Mouse (Mus musculus) frontal cortex, postnatal 10 days (tissue): ENCODE results near the gene Wdr70.

ENCODE experiments used
- DNase-seq, 2 experiments: peaks; one replicate each; pipeline ENCODE4 v3.0.0; 2022; ENCODE audit warnings: low spot score in 2 of 2, mixed read lengths in 1 of 2

The Wdr70 gene

DNA sequence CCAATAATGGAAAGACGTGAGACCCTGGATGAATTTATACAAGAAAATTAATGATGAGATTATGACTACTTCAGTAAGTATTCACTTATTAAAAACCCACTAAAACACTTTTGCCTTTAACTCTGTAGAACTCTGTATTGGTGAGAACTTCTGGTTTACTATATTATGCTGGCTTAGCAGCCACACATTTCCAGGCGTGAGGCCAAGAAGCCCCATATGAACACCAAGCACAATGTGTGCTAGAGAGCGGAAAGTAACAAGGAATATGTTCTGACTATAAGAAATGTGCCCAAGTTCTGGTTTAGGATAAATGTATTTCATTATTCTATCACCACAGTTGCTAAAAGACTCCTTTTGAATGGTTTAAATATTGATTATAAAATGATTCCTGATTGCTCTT lies 68.4 kb downstream of the Wdr70 start:
- DNase-seq = peak; percentile 18 to 30

DNA sequence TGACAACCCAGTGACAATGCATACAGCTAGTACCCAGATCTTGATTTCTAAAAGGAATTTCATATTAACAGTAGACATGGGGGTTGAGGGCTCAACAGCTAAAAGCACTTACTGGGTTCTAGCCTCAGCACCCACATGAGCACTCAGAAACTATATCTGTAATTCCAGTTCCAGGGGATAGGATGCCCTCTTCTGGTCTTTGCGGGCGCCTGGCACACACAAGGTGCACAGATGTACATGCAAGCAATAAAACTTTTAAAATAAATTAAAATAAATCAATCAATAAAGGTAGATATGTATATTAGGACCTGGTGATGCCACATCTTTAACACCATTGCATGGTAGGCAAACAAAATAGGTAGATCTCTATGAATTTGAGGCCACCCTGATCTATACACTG lies 71.5 kb downstream of the Wdr70 start:
- DNase-seq = no peak

GRCm38 (mm10) chr15:8011418-8011817 lies 87.6 kb downstream of the Wdr70 start:
- no peak for DNase-seq

- no peak for DNase-seq
Measured at GRCm38 (mm10) chr15:8007413-8007812, 91.6 kb downstream of the Wdr70 start.

GRCm38 (mm10) chr15:8006056-8006455 lies 93.0 kb downstream of the Wdr70 start:
- no peak for DNase-seq

DNA sequence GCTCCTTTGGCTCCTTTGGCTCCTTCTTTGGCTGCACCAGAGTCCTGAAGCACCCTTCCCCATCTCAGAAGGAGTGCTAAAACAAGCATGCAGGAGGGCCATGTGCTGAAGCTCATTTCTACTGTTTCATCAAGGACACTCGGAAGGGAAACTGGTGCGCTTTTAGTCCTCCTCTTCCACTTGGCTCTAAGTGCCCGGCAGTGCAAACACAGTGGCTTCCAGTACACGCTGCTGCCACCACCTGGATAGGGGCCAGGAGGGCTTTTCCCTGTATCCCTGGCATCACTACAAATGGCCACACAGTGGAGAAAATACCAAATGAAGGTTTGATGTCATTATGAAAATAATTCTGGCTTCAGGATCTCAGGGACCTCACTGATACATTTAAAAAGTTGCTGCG lies 93.5 kb downstream of the Wdr70 start:
- DNase-seq = no peak

DNA sequence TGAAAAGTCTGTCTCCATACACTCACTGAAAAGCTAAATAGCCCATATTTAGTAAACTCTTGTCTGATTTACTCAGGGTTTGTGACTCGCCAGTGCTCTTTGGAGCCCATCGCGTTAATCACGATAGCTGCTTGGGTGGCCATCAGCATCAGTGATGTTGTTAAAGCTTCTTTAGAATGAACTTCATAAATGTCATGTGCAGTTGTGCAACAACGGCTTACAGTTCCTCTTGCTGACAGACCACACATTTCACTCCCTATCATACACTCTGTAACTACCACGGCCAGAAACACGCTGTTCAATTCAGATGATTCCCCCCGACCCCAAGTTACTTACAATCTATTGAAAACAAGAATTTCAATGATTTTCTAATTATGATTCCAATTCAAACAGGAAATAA lies 95.2 kb downstream of the Wdr70 start:
- DNase-seq = no peak

DNA sequence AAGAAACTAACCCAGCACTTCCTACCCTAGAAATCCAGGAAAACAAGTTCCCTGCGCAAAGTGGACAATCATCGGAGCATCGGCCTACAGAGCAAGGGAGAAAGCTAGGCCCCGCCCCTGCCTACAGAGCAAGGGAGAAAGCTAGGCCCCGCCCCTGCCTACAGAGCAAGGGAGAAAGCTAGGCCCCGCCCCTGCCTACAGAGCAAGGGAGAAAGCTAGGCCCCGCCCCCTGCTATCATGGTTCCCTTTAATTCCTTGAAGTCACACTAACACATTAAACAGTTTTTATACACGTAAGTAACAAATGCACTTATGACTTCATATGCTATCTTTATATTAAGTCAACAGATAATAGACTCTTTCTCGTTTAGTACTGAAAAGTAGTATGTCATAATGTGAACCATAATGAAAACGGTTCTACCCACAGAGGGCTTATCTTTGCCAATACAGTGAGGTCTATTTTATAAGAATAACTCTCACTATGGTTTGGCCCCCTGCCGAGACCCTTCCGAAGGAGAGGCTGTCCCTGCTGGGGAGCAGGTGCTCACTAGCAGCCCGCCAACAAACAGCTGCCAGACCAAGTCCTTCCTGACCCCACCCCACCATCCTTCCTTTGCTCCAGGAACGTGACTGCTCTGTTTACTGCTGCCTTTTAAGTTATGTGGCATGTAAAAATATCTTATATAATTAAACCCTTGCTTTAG lies 100.0 kb downstream of the Wdr70 start:
- no peak for DNase-seq

- DNase-seq = no peak
Measured at GRCm38 (mm10) chr15:7998095-7998494, 100.9 kb downstream of the Wdr70 start.

DNA sequence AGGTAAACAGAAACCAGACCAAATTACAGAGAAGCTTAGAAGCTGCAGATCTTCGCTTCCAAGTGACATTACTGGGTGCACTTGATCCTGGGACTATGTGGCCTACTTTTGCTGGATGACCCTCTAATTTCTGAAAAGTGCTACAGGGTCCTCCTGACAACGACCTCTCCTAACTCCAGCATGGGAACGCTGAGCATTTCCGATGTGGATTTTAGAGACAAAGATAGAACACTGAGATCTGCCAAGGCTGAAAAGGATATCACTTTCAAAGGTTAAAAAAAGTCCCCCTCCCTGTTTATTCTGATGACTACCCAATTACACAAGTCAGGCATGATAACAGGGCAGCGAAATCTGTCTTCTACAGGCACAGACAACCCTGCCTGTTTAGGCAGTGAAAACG lies 105.3 kb downstream of the Wdr70 start:
- no peak for DNase-seq

- no peak for DNase-seq
Measured at GRCm38 (mm10) chr15:7990101-7990500, 108.9 kb downstream of the Wdr70 start.

GRCm38 (mm10) chr15:7987374-7987773 lies 111.6 kb downstream of the Wdr70 start:
- DNase-seq = no peak

- no peak for DNase-seq
Measured at GRCm38 (mm10) chr15:7986274-7986673, 112.7 kb downstream of the Wdr70 start.

DNA sequence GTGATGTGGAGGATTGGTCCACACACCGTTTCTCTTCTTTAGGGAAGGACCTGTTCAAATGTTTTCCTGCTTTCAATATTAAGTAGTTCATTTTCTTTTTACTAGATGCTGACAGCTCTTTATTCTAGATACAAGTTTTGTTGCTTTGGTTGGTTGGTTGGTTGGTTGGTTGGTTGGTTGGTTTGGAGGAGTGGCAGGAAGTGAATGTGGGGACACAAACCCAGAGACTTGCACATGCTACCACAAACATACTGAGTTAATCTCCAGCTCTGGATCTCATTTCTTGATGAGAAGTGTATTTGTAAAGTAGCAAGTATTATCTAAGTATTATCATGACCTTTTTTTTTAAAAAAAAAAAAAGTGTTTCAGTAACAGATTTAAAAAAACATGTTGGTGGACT lies 120.4 kb downstream of the Wdr70 start:
- no peak for DNase-seq

GRCm38 (mm10) chr15:7976775-7977174 lies 122.2 kb downstream of the Wdr70 start:
- no peak for DNase-seq

DNA sequence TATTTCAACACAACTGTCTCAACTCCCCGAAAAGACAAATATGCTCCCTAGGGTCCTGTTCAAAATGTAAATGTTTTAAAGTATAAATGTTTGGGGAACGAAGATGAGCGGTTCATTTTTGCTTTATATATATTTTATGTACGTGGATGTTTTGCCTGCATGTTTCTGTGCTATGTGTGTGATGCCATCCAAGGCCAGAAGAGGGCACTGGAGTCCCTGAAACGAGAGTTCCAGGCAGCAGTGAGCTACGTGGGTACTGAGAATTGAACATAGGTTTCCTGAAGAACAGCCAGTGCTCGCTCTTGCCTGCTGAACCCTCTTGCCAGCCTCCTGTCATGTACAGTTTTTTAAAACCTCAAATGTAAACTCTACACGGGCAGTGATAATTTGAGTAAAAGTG lies 124.6 kb downstream of the Wdr70 start:
- DNase-seq = no peak

- DNase-seq = no peak
Measured at GRCm38 (mm10) chr15:7972528-7972927, 126.5 kb downstream of the Wdr70 start.

DNA sequence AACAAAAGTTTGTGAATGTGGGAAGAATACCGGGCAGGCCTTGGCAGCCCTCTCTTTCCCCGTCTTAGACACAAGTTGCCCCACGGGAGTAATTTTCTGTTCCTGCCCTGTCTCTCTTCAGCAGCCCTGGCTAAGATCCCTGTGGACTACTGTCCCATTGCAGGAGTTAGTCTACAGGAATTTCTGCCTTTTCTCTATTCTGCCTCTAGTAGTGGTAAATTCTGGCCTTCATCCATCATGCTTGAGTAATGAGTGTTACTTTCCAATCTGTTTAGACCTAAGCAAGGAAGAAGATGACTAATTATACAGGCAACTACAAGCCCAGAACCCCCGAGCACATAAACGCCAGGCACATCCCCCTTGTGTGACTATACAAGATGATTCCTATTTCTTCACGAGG lies 136.2 kb downstream of the Wdr70 start:
- DNase-seq = no peak

DNA sequence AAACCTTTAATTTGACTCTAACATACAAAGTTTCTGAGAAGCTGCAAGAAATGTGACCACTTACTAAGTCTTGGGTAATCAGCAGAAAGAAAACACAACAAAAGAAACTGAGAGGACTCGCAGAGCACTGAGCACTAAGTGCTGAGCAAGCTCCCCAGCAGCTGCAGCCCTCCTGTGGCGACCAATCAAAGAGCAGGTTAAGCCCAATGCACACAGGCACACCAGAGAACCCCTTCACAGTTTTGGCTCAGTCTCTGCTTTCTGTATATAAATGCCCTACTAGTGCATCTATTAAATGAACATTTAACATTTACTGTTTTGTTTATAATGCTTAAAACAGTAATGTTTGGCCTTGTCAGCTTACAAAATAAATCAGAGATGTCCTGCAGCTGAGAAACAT lies 137.5 kb downstream of the Wdr70 start:
- DNase-seq = no peak

DNA sequence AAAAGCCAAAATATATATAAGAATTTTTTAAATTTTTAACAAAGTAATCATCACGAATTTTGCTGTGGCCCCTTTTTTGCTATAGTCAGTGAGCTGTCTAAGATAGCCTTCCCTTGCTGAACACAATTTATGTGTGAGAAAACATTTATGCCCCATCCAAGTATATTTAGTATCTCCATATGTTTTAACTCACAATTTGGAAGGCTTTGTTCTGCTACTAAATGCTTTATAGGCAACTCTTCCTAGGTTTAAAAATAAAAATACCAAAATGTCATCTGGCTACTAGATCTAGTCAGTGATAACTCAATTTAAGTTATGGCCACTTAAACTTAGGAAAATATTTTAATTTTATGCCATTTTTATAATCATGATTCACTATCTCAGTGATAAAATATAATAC lies 142.1 kb downstream of the Wdr70 start:
- DNase-seq = no peak

DNA sequence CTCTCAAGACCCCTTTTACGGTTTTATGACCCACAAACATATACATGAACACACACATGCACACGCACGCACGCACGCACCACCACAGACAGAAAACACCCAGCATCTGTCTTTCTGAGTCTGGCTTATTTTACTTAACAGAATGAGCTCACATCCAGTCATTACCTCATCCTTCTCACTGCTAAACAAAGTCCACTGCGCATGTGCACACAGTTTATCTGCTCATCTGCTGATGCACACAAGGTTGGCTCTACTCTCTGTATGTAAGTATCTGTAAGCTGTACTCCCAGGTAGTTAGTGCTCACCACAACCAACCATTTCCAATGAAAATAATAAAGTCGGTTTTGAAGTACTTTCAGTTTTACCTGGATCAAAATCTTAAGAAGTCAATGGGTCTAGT lies 148.4 kb downstream of the Wdr70 start:
- DNase-seq = no peak

DNA sequence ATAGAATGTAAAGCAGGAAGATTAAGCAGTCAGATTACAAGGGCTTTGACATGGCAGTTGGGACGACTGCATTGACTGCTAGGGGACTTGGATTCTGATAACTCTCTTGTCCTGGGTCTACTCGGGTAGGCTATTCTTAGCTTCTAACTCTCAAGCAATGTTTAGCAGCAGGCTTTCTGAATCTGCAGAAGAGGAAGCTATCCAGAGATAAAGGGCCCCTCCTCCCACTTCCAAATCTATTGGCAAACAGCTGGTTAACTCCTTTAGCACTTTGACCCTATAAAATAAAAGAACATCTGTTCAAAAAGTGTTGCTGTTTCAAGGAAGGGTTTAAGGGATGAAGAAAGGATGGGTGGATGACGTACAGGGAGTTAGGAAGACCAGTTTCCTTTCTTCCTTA lies 157.3 kb downstream of the Wdr70 start:
- DNase-seq = no peak

- no peak for DNase-seq
Measured at GRCm38 (mm10) chr15:7935571-7936165, 163.3 kb downstream of the Wdr70 start.

- no peak for DNase-seq
Measured at GRCm38 (mm10) chr15:7934580-7934979, 164.4 kb downstream of the Wdr70 start.
